Mouse (Mus musculus): ENCODE measurements around the gene Ppm1l.

GRCm38 (mm10) chr3:69319061-69319720 is 2.5 kb downstream of the Ppm1l start:
- TF ChIP-seq CTCF (IDR thresholded peaks at IDR 0.05; ENCODE audit: low read depth, low read length) (no peak), POLR2A (IDR thresholded peaks at IDR 0.05; ENCODE audit: borderline replicate concordance, low read depth, low read length) (no peak)

Measured in bone marrow macrophage, adult 2 months (primary cell).